Mouse (Mus musculus): Measurements from ENCODE around the gene Slc5a4b. TPM values are rescaled to one million over a fixed set of nuclear protein-coding genes. Genes with fewer than 3 reads are reported as not detected.

The Slc5a4b gene
- not detected in 2 replicates for polyA plus RNA-seq (2012; rRNA removed)

GRCm38 (mm10) chr10:76110861-76111260 lies at the start of gene Slc5a4b:
Slc5a4b (minus strand) TSS chr10:76110961.
- H3K4me3 ChIP-seq (ENCODE audit: insufficient read depth, low read length) = no peak within 1 kb of the TSS
- TF ChIP-seq POLR2A (IDR thresholded peaks at IDR 0.05; ENCODE audit: extremely low read depth, insufficient read depth, low read length) (no peak), CTCF (IDR thresholded peaks at IDR 0.05; ENCODE audit: extremely low read depth, insufficient read depth, low read length) (no peak)
- no peak within 1 kb of the TSS for H3K27ac ChIP-seq (ENCODE audit: insufficient read depth, low read length)
- H3K4me1 ChIP-seq (ENCODE audit: control insufficient read depth, insufficient read depth, low read length) = no peaks in the 10 kb centered on the region

- TF ChIP-seq POLR2A (IDR thresholded peaks at IDR 0.05; ENCODE audit: extremely low read depth, insufficient read depth, low read length) = no peak
- no peak for TF ChIP-seq CTCF (IDR thresholded peaks at IDR 0.05; ENCODE audit: extremely low read depth, insufficient read depth, low read length)
- no peak overlapping the region for H3K27ac ChIP-seq (ENCODE audit: insufficient read depth, low read length)
- H3K4me3 ChIP-seq (ENCODE audit: insufficient read depth, low read length) = no peak overlapping the region
- H3K4me1 ChIP-seq (ENCODE audit: control insufficient read depth, insufficient read depth, low read length) = no peaks in the 10 kb centered on the region
Measured at GRCm38 (mm10) chr10:76158009-76158408, 47.2 kb upstream of the Slc5a4b start.

- Histone ChIP-seq H3K4me1 (ENCODE audit: control insufficient read depth, insufficient read depth, low read length) (no peaks in the 10 kb centered on the region), H3K27ac (ENCODE audit: insufficient read depth, low read length) (no peak overlapping the region), H3K4me3 (ENCODE audit: insufficient read depth, low read length) (no peak overlapping the region)
- TF ChIP-seq CTCF (IDR thresholded peaks at IDR 0.05; ENCODE audit: extremely low read depth, insufficient read depth, low read length) = no peak
- no peak for TF ChIP-seq POLR2A (IDR thresholded peaks at IDR 0.05; ENCODE audit: extremely low read depth, insufficient read depth, low read length)
Measured at GRCm38 (mm10) chr10:76157528-76157927, 46.8 kb upstream of the Slc5a4b start.

- Histone ChIP-seq H3K27ac (ENCODE audit: insufficient read depth, low read length) (no peak overlapping the region), H3K4me3 (ENCODE audit: insufficient read depth, low read length) (no peak overlapping the region), H3K4me1 (ENCODE audit: control insufficient read depth, insufficient read depth, low read length) (no peaks in the 10 kb centered on the region)
- no peak for TF ChIP-seq POLR2A (IDR thresholded peaks at IDR 0.05; ENCODE audit: extremely low read depth, insufficient read depth, low read length)
- TF ChIP-seq CTCF (IDR thresholded peaks at IDR 0.05; ENCODE audit: extremely low read depth, insufficient read depth, low read length) = no peak
Measured at GRCm38 (mm10) chr10:76155911-76156310, 45.1 kb upstream of the Slc5a4b start.

DNA sequence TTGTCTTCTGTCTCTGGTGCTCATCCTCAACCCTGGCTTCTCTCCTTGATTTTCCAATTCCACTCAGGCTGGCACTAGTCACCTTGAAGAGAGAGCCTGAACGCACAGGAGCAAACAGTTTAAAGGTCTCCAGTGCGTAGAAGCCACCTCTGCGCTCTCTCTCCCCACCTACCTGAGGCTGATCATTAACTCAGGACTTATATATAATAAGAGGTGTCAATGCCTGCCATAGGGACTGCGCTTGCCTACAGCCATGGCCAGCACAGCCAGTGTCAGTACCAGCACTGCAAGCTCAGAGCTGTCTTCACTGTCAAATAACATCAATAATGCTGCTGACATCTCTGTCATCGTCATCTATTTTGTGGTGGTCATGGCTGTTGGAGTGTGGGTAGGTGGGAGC lies 36.5 kb upstream of the Slc5a4b start, which contains the start of gene Slc5a4a:
Gene Slc5a4a, plus strand, starts transcription at position 174 of the 400 bp plus-strand sequence.
- Histone ChIP-seq H3K4me1 (ENCODE audit: control insufficient read depth, insufficient read depth, low read length) (no peaks in the 10 kb centered on the region), H3K4me3 (ENCODE audit: insufficient read depth, low read length) (no peak within 1 kb of the TSS), H3K27ac (ENCODE audit: insufficient read depth, low read length) (no peak within 1 kb of the TSS)
- TF ChIP-seq CTCF (IDR thresholded peaks at IDR 0.05; ENCODE audit: extremely low read depth, insufficient read depth, low read length) = no peak
- no peak for TF ChIP-seq POLR2A (IDR thresholded peaks at IDR 0.05; ENCODE audit: extremely low read depth, insufficient read depth, low read length)

DNA sequence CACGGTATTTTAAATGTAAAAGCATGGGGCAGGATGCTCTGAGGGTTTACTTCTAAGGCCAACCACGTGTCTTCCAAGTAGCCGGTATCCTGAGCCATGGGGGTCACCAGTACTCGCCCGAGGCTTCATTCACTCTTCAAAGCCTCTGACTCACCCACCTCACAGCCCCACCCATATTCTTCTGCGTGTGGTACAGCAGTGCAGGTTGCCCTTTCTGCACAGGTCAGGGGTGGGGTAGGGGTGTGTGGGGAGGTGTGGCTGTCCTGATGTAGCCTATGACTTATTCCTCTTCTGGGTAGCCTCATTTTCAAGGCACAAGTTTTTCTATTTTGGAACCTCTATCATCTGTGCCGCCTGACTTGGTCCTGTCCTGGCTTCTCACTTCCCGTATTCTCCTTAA lies 36.1 kb upstream of the Slc5a4b start:
- TF ChIP-seq POLR2A (IDR thresholded peaks at IDR 0.05; ENCODE audit: extremely low read depth, insufficient read depth, low read length) (no peak), CTCF (IDR thresholded peaks at IDR 0.05; ENCODE audit: extremely low read depth, insufficient read depth, low read length) (no peak)
- Histone ChIP-seq H3K4me1 (ENCODE audit: control insufficient read depth, insufficient read depth, low read length) (no peaks in the 10 kb centered on the region), H3K4me3 (ENCODE audit: insufficient read depth, low read length) (no peak overlapping the region), H3K27ac (ENCODE audit: insufficient read depth, low read length) (no peak overlapping the region)

DNA sequence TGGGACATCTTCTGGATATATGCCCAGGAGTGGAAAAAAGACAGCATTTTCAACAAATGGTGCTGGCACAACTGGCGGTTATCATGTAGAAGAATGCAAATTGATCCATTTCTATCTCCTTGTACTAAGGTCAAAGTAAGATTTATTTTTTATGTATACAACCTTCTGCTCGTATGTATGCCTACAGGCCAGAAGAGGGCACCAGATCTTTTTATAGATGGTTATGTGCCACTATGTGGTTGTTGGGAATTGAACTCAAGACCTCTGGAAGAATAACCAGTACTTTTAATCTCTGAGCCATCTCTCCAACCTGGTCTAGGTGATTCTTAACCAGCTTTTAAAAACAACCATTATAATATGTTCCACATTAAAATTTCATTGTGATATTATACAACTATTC lies 25.6 kb upstream of the Slc5a4b start:
- Histone ChIP-seq H3K27ac (ENCODE audit: insufficient read depth, low read length) (no peak overlapping the region), H3K4me3 (ENCODE audit: insufficient read depth, low read length) (no peak overlapping the region), H3K4me1 (ENCODE audit: control insufficient read depth, insufficient read depth, low read length) (peaks cover 1% of the 10 kb centered on the region; the same call in 1 of the 2 replicates)
- TF ChIP-seq CTCF (IDR thresholded peaks at IDR 0.05; ENCODE audit: extremely low read depth, insufficient read depth, low read length) (no peak), POLR2A (IDR thresholded peaks at IDR 0.05; ENCODE audit: extremely low read depth, insufficient read depth, low read length) (no peak)

DNA sequence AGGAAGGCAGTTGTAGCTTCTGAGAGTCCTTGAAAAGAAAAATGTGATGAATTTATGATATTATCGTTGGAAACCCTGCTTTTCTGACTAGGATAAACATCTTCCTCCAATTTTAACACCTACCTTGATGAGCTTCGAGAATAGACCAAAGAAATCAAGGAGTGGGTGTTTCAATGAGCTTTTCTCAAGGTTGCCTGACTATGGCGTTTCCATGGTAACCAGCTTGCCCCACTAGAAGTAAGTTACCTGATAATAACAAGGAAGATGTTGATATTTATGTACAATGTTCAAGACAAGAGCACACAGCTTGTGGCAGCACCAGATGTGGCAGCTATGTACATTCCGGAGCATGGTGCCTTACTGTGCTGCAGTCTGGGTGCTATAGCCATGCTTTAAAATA lies 21.7 kb upstream of the Slc5a4b start:
- no peak overlapping the region for H3K4me3 ChIP-seq (ENCODE audit: insufficient read depth, low read length)
- H3K4me1 ChIP-seq (ENCODE audit: control insufficient read depth, insufficient read depth, low read length) = peaks cover 1% of the 10 kb centered on the region; the same call in 1 of the 2 replicates
- TF ChIP-seq CTCF (IDR thresholded peaks at IDR 0.05; ENCODE audit: extremely low read depth, insufficient read depth, low read length) (no peak), POLR2A (IDR thresholded peaks at IDR 0.05; ENCODE audit: extremely low read depth, insufficient read depth, low read length) (no peak)
- no peak overlapping the region for H3K27ac ChIP-seq (ENCODE audit: insufficient read depth, low read length)

DNA sequence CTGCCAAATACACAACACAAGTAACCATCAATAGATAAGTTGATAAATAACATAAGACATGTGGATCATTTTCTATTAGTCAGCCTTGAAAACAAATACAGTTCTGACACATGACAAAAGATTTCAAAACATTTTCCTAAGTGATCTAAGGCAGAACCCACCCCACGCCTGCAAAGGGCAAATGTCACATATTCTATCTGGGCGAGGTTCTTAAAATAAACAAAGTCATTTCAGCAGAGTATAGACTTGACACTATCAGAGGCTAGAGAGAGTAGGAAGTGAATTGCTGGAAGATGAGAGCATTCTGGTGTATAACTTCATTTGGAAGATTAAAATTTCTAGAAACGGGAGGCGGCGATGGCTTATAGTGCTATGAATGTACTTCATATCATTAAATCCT lies 10.7 kb upstream of the Slc5a4b start:
- no peaks in the 10 kb centered on the region for H3K4me1 ChIP-seq (ENCODE audit: control insufficient read depth, insufficient read depth, low read length)
- TF ChIP-seq CTCF (IDR thresholded peaks at IDR 0.05; ENCODE audit: extremely low read depth, insufficient read depth, low read length) = no peak
- no peak for TF ChIP-seq POLR2A (IDR thresholded peaks at IDR 0.05; ENCODE audit: extremely low read depth, insufficient read depth, low read length)
- H3K27ac ChIP-seq (ENCODE audit: insufficient read depth, low read length) = no peak overlapping the region
- H3K4me3 ChIP-seq (ENCODE audit: insufficient read depth, low read length) = no peak overlapping the region

GRCm38 (mm10) chr10:76120124-76120711 lies 9.5 kb upstream of the Slc5a4b start:
- TF ChIP-seq POLR2A (IDR thresholded peaks at IDR 0.05; ENCODE audit: extremely low read depth, insufficient read depth, low read length) (no peak), CTCF (IDR thresholded peaks at IDR 0.05; ENCODE audit: extremely low read depth, insufficient read depth, low read length) (no peak)
- Histone ChIP-seq H3K27ac (ENCODE audit: insufficient read depth, low read length) (no peak overlapping the region), H3K4me1 (ENCODE audit: control insufficient read depth, insufficient read depth, low read length) (no peaks in the 10 kb centered on the region), H3K4me3 (ENCODE audit: insufficient read depth, low read length) (no peak overlapping the region)

All from cortical plate, adult 2 months (tissue).